Mouse (Mus musculus) forebrain, embryonic 12.5 days (tissue): Measurements from ENCODE around the gene Tmc2. TPM values are rescaled to one million over a fixed set of nuclear protein-coding genes. Genes with fewer than 3 reads are reported as not detected.
A peak's percentile ranks its signal among the peaks of the same experiment; 100 is the strongest.

Experiments used
- ATAC-seq: fragments of 200-750 bp; cut with Nextera tagmentation; 2 replicates; pipeline ENCODE4 v1.8.0; 2017; ENCODE audit warnings: moderate TSS enrichment; ENCODE audit not compliant: low FRiP score
- H3K27ac ChIP-seq: fragments of 300-500 bp; sonication (generic); 2 replicates; pipeline ENCODE4 v1.5.1; 2016; ENCODE audit warnings: mild to moderate bottlenecking
- H3K27me3 ChIP-seq: fragments of 300-500 bp; sonication (generic); 2 replicates; pipeline ENCODE4 v1.6.1; 2016; ENCODE audit warnings: mild to moderate bottlenecking
- H3K36me3 ChIP-seq: fragments of 300-500 bp; sonication (generic); replicated peaks from 2 replicates; pipeline ENCODE4 v1.6.1; 2016; ENCODE audit warnings: mild to moderate bottlenecking
- H3K4me1 ChIP-seq: fragments of 300-500 bp; sonication (generic); 2 replicates; pipeline ENCODE4 v1.6.1; 2016
- H3K4me2 ChIP-seq: fragments of 300-500 bp; sonication (generic); 2 replicates; pipeline ENCODE4 v1.6.1; 2016; ENCODE audit warnings: mild to moderate bottlenecking, moderate library complexity
- H3K4me3 ChIP-seq: fragments of 300-500 bp; sonication (generic); replicated peaks from 2 replicates; pipeline ENCODE4 v1.5.1; 2016; ENCODE audit warnings: mild to moderate bottlenecking
- H3K9ac ChIP-seq: fragments of 300-500 bp; sonication (generic); 2 replicates; pipeline ENCODE4 v1.6.1; 2016; ENCODE audit warnings: mild to moderate bottlenecking
- H3K9me3 ChIP-seq: fragments of 300-500 bp; sonication (generic); 2 replicates; pipeline ENCODE4 v1.6.1; 2016
- WGBS: fragments of 180-500 bp; shearing (Covaris S2); methylation state at CpG from one replicate; pipeline ENCODE4 v1.1.7; 2016; 5-methylcytosine and 5-hydroxymethylcytosine counted together
- polyA plus RNA-seq: library from polyadenylated mRNA; unstranded; fragments of >200 nt; fragmentation: Nextera tagmentation; extraction: Ambion mirVana; gene quantifications from 2 replicates; pipeline ENCODE4 v1.2.1, GENCODE M21; 2016

The Tmc2 gene
- polyA plus RNA-seq, 1 experiment from 2014 or later: not detected

- no peak overlapping the region for H3K9ac ChIP-seq
- no peaks in the 10 kb centered on the region for H3K9me3 ChIP-seq
- H3K4me3 ChIP-seq: no peak overlapping the region
- 87% methylated on average over 2 of the region's 2 CpGs for WGBS
- no peaks in the 10 kb centered on the region for H3K4me1 ChIP-seq
- H3K4me2 ChIP-seq: no peak overlapping the region
- no peak overlapping the region for H3K27ac ChIP-seq
- H3K27me3 ChIP-seq: no peaks in the 10 kb centered on the region
- ATAC-seq: no peak
- H3K36me3 ChIP-seq: no peaks in the 10 kb centered on the region
Observed at GRCm38 (mm10) chr2:130262398-130262797, 67.4 kb downstream of the Tmc2 start.

GRCm38 (mm10) chr2:130265520-130265919 lies 70.5 kb downstream of the Tmc2 start:
- H3K27ac ChIP-seq: no peak overlapping the region
- no peaks in the 10 kb centered on the region for H3K4me1 ChIP-seq
- 88% methylated on average over 1 of the region's 1 CpGs for WGBS
- H3K36me3 ChIP-seq: no peaks in the 10 kb centered on the region
- no peak overlapping the region for H3K4me2 ChIP-seq
- no peak overlapping the region for H3K9ac ChIP-seq
- H3K9me3 ChIP-seq: no peaks in the 10 kb centered on the region
- H3K27me3 ChIP-seq: no peaks in the 10 kb centered on the region
- ATAC-seq: no peak
- H3K4me3 ChIP-seq: no peak overlapping the region

GRCm38 (mm10) chr2:130268074-130268473 lies 73.1 kb downstream of the Tmc2 start:
- H3K36me3 ChIP-seq: no peaks in the 10 kb centered on the region
- no peak overlapping the region for H3K9ac ChIP-seq
- no peak overlapping the region for H3K4me3 ChIP-seq
- no peak overlapping the region for H3K4me2 ChIP-seq
- H3K27ac ChIP-seq: no peak overlapping the region
- peaks cover 3% of the 10 kb centered on the region for H3K4me1 ChIP-seq
- 74% methylated on average over 7 of the region's 7 CpGs for WGBS
- H3K9me3 ChIP-seq: no peaks in the 10 kb centered on the region
- no peak for ATAC-seq
- H3K27me3 ChIP-seq: no peaks in the 10 kb centered on the region

GRCm38 (mm10) chr2:130273732-130274131 lies 78.7 kb downstream of the Tmc2 start:
- peak; percentile 18 for ATAC-seq

GRCm38 (mm10) chr2:130274149-130274861 lies 79.3 kb downstream of the Tmc2 start, which contains the start of gene Nop56:
TSS of gene Nop56 (plus strand) at chr2:130274430.
- Histone ChIP-seq H3K27ac (peak within 1 kb of the TSS; percentile 96), H3K27me3 (no peaks in the 10 kb centered on the region), H3K9me3 (no peaks in the 10 kb centered on the region), H3K36me3 (peaks cover 38% of the 10 kb centered on the region), H3K4me2 (peak within 1 kb of the TSS; percentile 88), H3K4me3 (peak within 1 kb of the TSS; percentile 93), H3K9ac (peak within 1 kb of the TSS; percentile 92), H3K4me1 (peaks cover 35% of the 10 kb centered on the region)
- WGBS: under 1% methylated on average over 68 of the region's 68 CpGs
- ATAC-seq: peak; percentile 97

More at GRCm38 (mm10) chr2:130273732-130274131, 78.7 kb downstream of the Tmc2 start:
- Histone ChIP-seq H3K4me3 (peak overlapping the region; percentile 93), H3K9ac (peak overlapping the region; percentile 92), H3K27me3 (no peaks in the 10 kb centered on the region), H3K36me3 (peaks cover 35% of the 10 kb centered on the region), H3K4me1 (peaks cover 35% of the 10 kb centered on the region), H3K27ac (peak overlapping the region; percentile 96), H3K4me2 (peak overlapping the region; percentile 88), H3K9me3 (no peaks in the 10 kb centered on the region)
- WGBS: 2% methylated on average over 14 of the region's 14 CpGs

GRCm38 (mm10) chr2:130274862-130275261 lies 79.9 kb downstream of the Tmc2 start:
- ATAC-seq: no peak

GRCm38 (mm10) chr2:130275649-130276048 lies 80.7 kb downstream of the Tmc2 start:
- H3K27ac ChIP-seq: no peak overlapping the region
- H3K4me3 ChIP-seq: peak overlapping the region; percentile 93
- WGBS: 48% methylated on average over 6 of the region's 6 CpGs
- H3K36me3 ChIP-seq: peaks cover 51% of the 10 kb centered on the region
- no peaks in the 10 kb centered on the region for H3K9me3 ChIP-seq
- ATAC-seq: no peak
- peak overlapping the region; percentile 88 for H3K4me2 ChIP-seq
- H3K27me3 ChIP-seq: no peaks in the 10 kb centered on the region
- H3K4me1 ChIP-seq: peaks cover 35% of the 10 kb centered on the region
- H3K9ac ChIP-seq: peak overlapping the region; percentile 92; the same call in 1 of the 2 replicates

More at GRCm38 (mm10) chr2:130274862-130275261, 79.9 kb downstream of the Tmc2 start:
- Histone ChIP-seq H3K27me3 (no peaks in the 10 kb centered on the region), H3K4me3 (peak overlapping the region; percentile 93), H3K4me2 (peak overlapping the region; percentile 88), H3K9ac (peak overlapping the region; percentile 92), H3K9me3 (no peaks in the 10 kb centered on the region), H3K4me1 (peaks cover 35% of the 10 kb centered on the region), H3K27ac (peak overlapping the region; percentile 96), H3K36me3 (peaks cover 43% of the 10 kb centered on the region)
- 1% methylated on average over 10 of the region's 10 CpGs for WGBS

GRCm38 (mm10) chr2:130279600-130280091 lies 84.7 kb downstream of the Tmc2 start:
- H3K4me3 ChIP-seq: no peak overlapping the region
- no peak overlapping the region for H3K4me2 ChIP-seq
- H3K9ac ChIP-seq: no peak overlapping the region
- H3K27ac ChIP-seq: no peak overlapping the region
- H3K36me3 ChIP-seq: peaks cover 59% of the 10 kb centered on the region
- no peaks in the 10 kb centered on the region for H3K9me3 ChIP-seq
- H3K27me3 ChIP-seq: no peaks in the 10 kb centered on the region
- ATAC-seq: no peak
- WGBS: 44% methylated on average over 8 of the region's 8 CpGs
- H3K4me1 ChIP-seq: peaks cover 35% of the 10 kb centered on the region

GRCm38 (mm10) chr2:130280224-130280623 lies 85.2 kb downstream of the Tmc2 start:
- peaks cover 59% of the 10 kb centered on the region for H3K36me3 ChIP-seq
- H3K27me3 ChIP-seq: no peaks in the 10 kb centered on the region
- no peak overlapping the region for H3K4me2 ChIP-seq
- no peak for ATAC-seq
- H3K4me1 ChIP-seq: peaks cover 35% of the 10 kb centered on the region
- WGBS: 75% methylated on average over 7 of the region's 7 CpGs
- no peaks in the 10 kb centered on the region for H3K9me3 ChIP-seq
- no peak overlapping the region for H3K27ac ChIP-seq
- no peak overlapping the region for H3K9ac ChIP-seq
- no peak overlapping the region for H3K4me3 ChIP-seq

GRCm38 (mm10) chr2:130280818-130281217 lies 85.8 kb downstream of the Tmc2 start:
- WGBS: 78% methylated on average over 4 of the region's 4 CpGs
- Histone ChIP-seq H3K9me3 (no peaks in the 10 kb centered on the region), H3K9ac (no peak overlapping the region), H3K4me1 (peaks cover 29% of the 10 kb centered on the region), H3K36me3 (peaks cover 54% of the 10 kb centered on the region), H3K27me3 (no peaks in the 10 kb centered on the region), H3K27ac (no peak overlapping the region), H3K4me3 (no peak overlapping the region), H3K4me2 (no peak overlapping the region)
- ATAC-seq: no peak

GRCm38 (mm10) chr2:130283854-130284654 lies 89.1 kb downstream of the Tmc2 start, which contains the start of gene Idh3b:
TSS of gene Idh3b (minus strand) at chr2:130284547.
- Histone ChIP-seq H3K9me3 (no peaks in the 10 kb centered on the region), H3K9ac (peak within 1 kb of the TSS; percentile 91), H3K27me3 (no peaks in the 10 kb centered on the region), H3K4me3 (peak within 1 kb of the TSS; percentile 84), H3K4me1 (peaks cover 15% of the 10 kb centered on the region), H3K36me3 (peaks cover 24% of the 10 kb centered on the region), H3K4me2 (peak within 1 kb of the TSS; percentile 98), H3K27ac (peak within 1 kb of the TSS; percentile 57; the same call in 1 of the 2 replicates)
- WGBS: under 1% methylated on average over 49 of the region's 51 CpGs
- peak; percentile 91 for ATAC-seq

- ATAC-seq: no peak
- 64% methylated on average over 4 of the region's 4 CpGs for WGBS
- Histone ChIP-seq H3K4me1 (peaks cover 15% of the 10 kb centered on the region), H3K9me3 (no peaks in the 10 kb centered on the region), H3K9ac (no peak overlapping the region), H3K4me2 (no peak overlapping the region), H3K27ac (no peak overlapping the region), H3K27me3 (peaks cover 15% of the 10 kb centered on the region), H3K36me3 (no peaks in the 10 kb centered on the region), H3K4me3 (no peak overlapping the region)
Observed at GRCm38 (mm10) chr2:130289086-130289485, 94.1 kb downstream of the Tmc2 start.
